Mouse (Mus musculus): ENCODE measurements around the gene St6galnac3. TPM values are rescaled to one million over a fixed set of nuclear protein-coding genes. Genes with fewer than 3 reads are reported as not detected.

Gene St6galnac3
- polyA plus RNA-seq, 1 experiment from 2014 or later, result 0.07 TPM

GRCm38 (mm10) chr3:153719256-153719970 is 5.6 kb downstream of the St6galnac3 start:
- Histone ChIP-seq H3K27ac (no peak overlapping the region), H3K36me3 (ENCODE audit: inconsistent target) (no peaks in the 10 kb centered on the region), H3K79me2 (ENCODE audit: inconsistent target) (no peaks in the 10 kb centered on the region), H3K4me3 (ENCODE audit: inconsistent target) (no peak overlapping the region)
- WGBS (ENCODE audit: missing documents), result 41% methylated on average over 9 of the region's 9 CpGs

GRCm38 (mm10) chr3:153718724-153719123 is 6.2 kb downstream of the St6galnac3 start:
- no peak overlapping the region for H3K4me3 ChIP-seq (ENCODE audit: inconsistent target)
- WGBS (ENCODE audit: missing documents), result 73% methylated on average over 8 of the region's 8 CpGs
- no peaks in the 10 kb centered on the region for H3K79me2 ChIP-seq (ENCODE audit: inconsistent target)
- H3K27ac ChIP-seq, result no peak overlapping the region
- H3K36me3 ChIP-seq (ENCODE audit: inconsistent target), result no peaks in the 10 kb centered on the region

- Histone ChIP-seq H3K79me2 (ENCODE audit: inconsistent target) (no peaks in the 10 kb centered on the region), H3K36me3 (ENCODE audit: inconsistent target) (no peaks in the 10 kb centered on the region), H3K4me3 (ENCODE audit: inconsistent target) (no peak overlapping the region), H3K27ac (no peak overlapping the region)
- 36% methylated on average over 7 of the region's 7 CpGs for WGBS (ENCODE audit: missing documents)
Observed at GRCm38 (mm10) chr3:153717742-153718141, 7.2 kb downstream of the St6galnac3 start.

GRCm38 (mm10) chr3:153715646-153716045 is 9.3 kb downstream of the St6galnac3 start:
- WGBS (ENCODE audit: missing documents), result 95% methylated on average over 7 of the region's 7 CpGs
- no peaks in the 10 kb centered on the region for H3K79me2 ChIP-seq (ENCODE audit: inconsistent target)
- H3K36me3 ChIP-seq (ENCODE audit: inconsistent target), result no peaks in the 10 kb centered on the region
- no peak overlapping the region for H3K4me3 ChIP-seq (ENCODE audit: inconsistent target)
- H3K27ac ChIP-seq, result no peak overlapping the region

- Histone ChIP-seq H3K79me2 (ENCODE audit: inconsistent target) (no peaks in the 10 kb centered on the region), H3K27ac (no peak overlapping the region), H3K4me3 (ENCODE audit: inconsistent target) (no peak overlapping the region), H3K36me3 (ENCODE audit: inconsistent target) (no peaks in the 10 kb centered on the region)
- 10% methylated on average over 1 of the region's 1 CpGs for WGBS (ENCODE audit: missing documents)
Observed at GRCm38 (mm10) chr3:153710545-153710944, 14.4 kb downstream of the St6galnac3 start.

GRCm38 (mm10) chr3:153707687-153708086 is 17.3 kb downstream of the St6galnac3 start:
- no peaks in the 10 kb centered on the region for H3K79me2 ChIP-seq (ENCODE audit: inconsistent target)
- no peaks in the 10 kb centered on the region for H3K36me3 ChIP-seq (ENCODE audit: inconsistent target)
- no peak overlapping the region for H3K4me3 ChIP-seq (ENCODE audit: inconsistent target)
- no peak overlapping the region for H3K27ac ChIP-seq
- 73% methylated on average over 6 of the region's 6 CpGs for WGBS (ENCODE audit: missing documents)

GRCm38 (mm10) chr3:153706901-153707300 is 18.1 kb downstream of the St6galnac3 start:
- Histone ChIP-seq H3K4me3 (ENCODE audit: inconsistent target) (no peak overlapping the region), H3K36me3 (ENCODE audit: inconsistent target) (no peaks in the 10 kb centered on the region), H3K27ac (no peak overlapping the region), H3K79me2 (ENCODE audit: inconsistent target) (no peaks in the 10 kb centered on the region)
- 67% methylated on average over 1 of the region's 1 CpGs for WGBS (ENCODE audit: missing documents)

- H3K36me3 ChIP-seq (ENCODE audit: inconsistent target), result no peaks in the 10 kb centered on the region
- H3K27ac ChIP-seq, result no peak overlapping the region
- WGBS (ENCODE audit: missing documents), result 85% methylated on average over 15 of the region's 15 CpGs
- no peak overlapping the region for H3K4me3 ChIP-seq (ENCODE audit: inconsistent target)
- no peaks in the 10 kb centered on the region for H3K79me2 ChIP-seq (ENCODE audit: inconsistent target)
Observed at GRCm38 (mm10) chr3:153701752-153702740, 22.9 kb downstream of the St6galnac3 start.

GRCm38 (mm10) chr3:153701172-153701571 is 23.8 kb downstream of the St6galnac3 start:
- Histone ChIP-seq H3K36me3 (ENCODE audit: inconsistent target) (no peaks in the 10 kb centered on the region), H3K79me2 (ENCODE audit: inconsistent target) (no peaks in the 10 kb centered on the region), H3K27ac (no peak overlapping the region), H3K4me3 (ENCODE audit: inconsistent target) (no peak overlapping the region)
- WGBS (ENCODE audit: missing documents), result 89% methylated on average over 7 of the region's 7 CpGs

- no peaks in the 10 kb centered on the region for H3K79me2 ChIP-seq (ENCODE audit: inconsistent target)
- H3K36me3 ChIP-seq (ENCODE audit: inconsistent target), result no peaks in the 10 kb centered on the region
- no peak overlapping the region for H3K27ac ChIP-seq
- no peak overlapping the region for H3K4me3 ChIP-seq (ENCODE audit: inconsistent target)
- WGBS (ENCODE audit: missing documents), result 93% methylated on average over 7 of the region's 8 CpGs
Observed at GRCm38 (mm10) chr3:153699086-153699485, 25.9 kb downstream of the St6galnac3 start.

- WGBS (ENCODE audit: missing documents), result 75% methylated on average over 7 of the region's 7 CpGs
- Histone ChIP-seq H3K4me3 (ENCODE audit: inconsistent target) (no peak overlapping the region), H3K27ac (no peak overlapping the region), H3K36me3 (ENCODE audit: inconsistent target) (no peaks in the 10 kb centered on the region), H3K79me2 (ENCODE audit: inconsistent target) (no peaks in the 10 kb centered on the region)
Observed at GRCm38 (mm10) chr3:153692978-153693377, 32.0 kb downstream of the St6galnac3 start.

- WGBS (ENCODE audit: missing documents), result 35% methylated on average over 11 of the region's 11 CpGs
- Histone ChIP-seq H3K36me3 (ENCODE audit: inconsistent target) (no peaks in the 10 kb centered on the region), H3K27ac (no peak overlapping the region), H3K79me2 (ENCODE audit: inconsistent target) (no peaks in the 10 kb centered on the region), H3K4me3 (ENCODE audit: inconsistent target) (no peak overlapping the region)
Observed at GRCm38 (mm10) chr3:153692206-153692813, 32.7 kb downstream of the St6galnac3 start.

- WGBS (ENCODE audit: missing documents), result 49% methylated on average over 4 of the region's 4 CpGs
- Histone ChIP-seq H3K36me3 (ENCODE audit: inconsistent target) (no peaks in the 10 kb centered on the region), H3K27ac (no peak overlapping the region)
Observed at GRCm38 (mm10) chr3:153691537-153691936, 33.4 kb downstream of the St6galnac3 start.

GRCm38 (mm10) chr3:153690553-153690952 is 34.4 kb downstream of the St6galnac3 start:
- Histone ChIP-seq H3K36me3 (ENCODE audit: inconsistent target) (no peaks in the 10 kb centered on the region), H3K4me3 (ENCODE audit: inconsistent target) (no peak overlapping the region), H3K79me2 (ENCODE audit: inconsistent target) (no peaks in the 10 kb centered on the region), H3K27ac (no peak overlapping the region)
- 83% methylated on average over 2 of the region's 2 CpGs for WGBS (ENCODE audit: missing documents)

More at GRCm38 (mm10) chr3:153691537-153691936, 33.4 kb downstream of the St6galnac3 start:
- Histone ChIP-seq H3K4me3 (ENCODE audit: inconsistent target) (no peak overlapping the region), H3K79me2 (ENCODE audit: inconsistent target) (no peaks in the 10 kb centered on the region)

Data from macrophage (primary cell).